Mouse (Mus musculus): ENCODE measurements around the gene Nubp2. TPM values are rescaled to one million over a fixed set of nuclear protein-coding genes. Genes with fewer than 3 reads are reported as not detected.

Nubp2 gene
- polyA plus RNA-seq (2014; fragmentation: Illumina TruSeq; extraction: RNeasy Lipid Tissue Mini Kit (QIAGEN cat#74804); ENCODE audit: low read depth, low replicate concordance) = 38.1 TPM

GRCm38 (mm10) chr17:24886134-24886931, at the start of gene Nubp2, which contains the start of gene Spsb3:
TSS of gene Nubp2 (minus strand) at chr17:24886349.
TSS of gene Spsb3 (plus strand) at chr17:24886643.

GRCm38 (mm10) chr17:24896241-24896992, 10.3 kb upstream of the Nubp2 start, which contains the start of gene Nme3:
TSS of gene Nme3 (plus strand) at chr17:24896500.

DNA sequence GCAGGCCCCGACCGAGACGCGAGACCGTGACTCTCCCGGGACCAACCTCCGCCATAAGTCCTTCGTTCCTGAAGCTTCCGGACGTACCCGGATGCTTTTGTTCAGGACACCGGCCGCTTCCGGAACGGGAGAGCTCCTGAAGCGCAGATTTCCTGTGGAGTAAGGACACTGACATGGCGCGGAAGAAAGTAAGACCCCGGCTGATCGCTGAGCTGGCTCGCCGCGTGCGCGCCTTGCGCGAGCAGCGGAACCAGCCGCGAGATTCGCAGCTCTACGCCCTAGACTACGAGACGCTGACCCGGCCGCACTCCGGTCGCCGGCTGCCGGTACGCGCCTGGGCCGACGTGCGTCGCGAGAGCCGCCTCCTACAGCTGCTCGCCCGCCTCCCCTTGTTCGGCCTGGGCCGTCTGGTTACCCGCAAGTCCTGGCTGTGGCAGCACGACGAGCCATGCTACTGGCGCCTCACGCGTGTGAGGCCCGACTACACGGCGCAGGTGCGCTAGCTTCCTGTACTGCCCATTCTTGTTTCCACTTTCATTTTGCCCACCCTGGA, 8.9 kb upstream of the Nubp2 start, which contains the start of the genes Eme2 and Mrps34:
Gene Eme2, minus strand, starts transcription at position 93 of the 553 bp plus-strand sequence.
Gene Mrps34, plus strand, starts transcription at position 122 of the 553 bp plus-strand sequence.

GRCm38 (mm10) chr17:24865776-24866175, 20.4 kb downstream of the Nubp2 start, which contains the start of gene Igfals:
TSS of gene Igfals (plus strand) at chr17:24865997.

DNA sequence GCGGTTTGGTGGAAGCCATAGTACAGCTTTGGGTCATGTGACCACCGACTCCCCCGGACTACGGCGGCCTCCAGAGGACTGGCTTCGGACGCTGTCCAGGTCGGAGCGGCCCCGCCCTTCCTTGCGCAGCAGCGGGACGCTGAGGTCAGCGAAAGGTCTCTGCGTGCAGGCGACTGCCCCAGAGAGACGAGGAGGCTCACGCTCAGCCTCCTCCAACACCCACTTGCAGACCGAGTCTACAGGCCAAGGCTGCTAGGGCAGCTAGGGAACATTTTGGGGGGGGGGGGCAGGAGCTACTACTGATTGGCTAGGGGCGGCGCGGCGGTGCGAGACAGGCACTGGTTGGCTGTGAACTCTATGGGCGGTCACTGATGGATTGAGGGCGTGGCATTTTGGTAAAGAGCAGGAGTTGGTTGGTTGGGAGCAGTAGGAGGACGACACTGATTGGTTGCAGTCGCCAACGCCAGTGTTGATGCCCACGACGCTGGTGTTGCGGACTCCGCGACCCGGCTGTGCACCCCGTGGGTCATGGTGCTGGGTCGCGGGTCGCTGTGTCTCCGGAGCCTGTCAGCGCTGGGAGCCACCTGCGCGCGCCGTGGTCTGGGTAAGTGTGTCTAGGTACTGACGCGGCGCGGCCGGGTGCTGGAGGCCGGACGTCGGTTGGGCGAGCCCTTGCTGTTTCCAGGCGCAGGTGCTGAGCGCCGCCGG, 35.9 kb downstream of the Nubp2 start, which contains the start of gene Fahd1:
Gene Fahd1, minus strand, starts transcription at position 300 of the 708 bp plus-strand sequence.

GRCm38 (mm10) chr17:24839842-24840241, 46.3 kb downstream of the Nubp2 start, which contains the start of gene Hagh:
TSS of gene Hagh (plus strand) at chr17:24840143.

Other genes with a start within 250 kb of the Nubp2 start
- gene Slc9a3r2, start 236.0 kb downstream of the Nubp2 start, polyA plus RNA-seq (2014; fragmentation: Illumina TruSeq; extraction: RNeasy Lipid Tissue Mini Kit (QIAGEN cat#74804); ENCODE audit: low read depth, low replicate concordance) = 43.1 TPM
- not detected for gene Npw, start 227.9 kb downstream of the Nubp2 start, polyA plus RNA-seq (2014; fragmentation: Illumina TruSeq; extraction: RNeasy Lipid Tissue Mini Kit (QIAGEN cat#74804); ENCODE audit: low read depth, low replicate concordance)
- 33.7 TPM for gene Zfp598, start 216.7 kb downstream of the Nubp2 start, polyA plus RNA-seq (2014; fragmentation: Illumina TruSeq; extraction: RNeasy Lipid Tissue Mini Kit (QIAGEN cat#74804); ENCODE audit: low read depth, low replicate concordance)
- gene Syngr3, start 196.4 kb downstream of the Nubp2 start, polyA plus RNA-seq (2014; fragmentation: Illumina TruSeq; extraction: RNeasy Lipid Tissue Mini Kit (QIAGEN cat#74804); ENCODE audit: low read depth, low replicate concordance) = not detected
- gene Gfer, start 190.2 kb downstream of the Nubp2 start, polyA plus RNA-seq (2014; fragmentation: Illumina TruSeq; extraction: RNeasy Lipid Tissue Mini Kit (QIAGEN cat#74804); ENCODE audit: low read depth, low replicate concordance) = 27.0 TPM
- gene Noxo1, start 190.1 kb downstream of the Nubp2 start, polyA plus RNA-seq (2014; fragmentation: Illumina TruSeq; extraction: RNeasy Lipid Tissue Mini Kit (QIAGEN cat#74804); ENCODE audit: low read depth, low replicate concordance) = 4.2 TPM
- 20.3 TPM for gene Tbl3, start 178.7 kb downstream of the Nubp2 start, polyA plus RNA-seq (2014; fragmentation: Illumina TruSeq; extraction: RNeasy Lipid Tissue Mini Kit (QIAGEN cat#74804); ENCODE audit: low read depth, low replicate concordance)
- gene Rnf151, start 168.3 kb downstream of the Nubp2 start, polyA plus RNA-seq (2014; fragmentation: Illumina TruSeq; extraction: RNeasy Lipid Tissue Mini Kit (QIAGEN cat#74804); ENCODE audit: low read depth, low replicate concordance) = 8.2 TPM
- 1,196 TPM for gene Rps2, start 168.2 kb downstream of the Nubp2 start, polyA plus RNA-seq (2014; fragmentation: Illumina TruSeq; extraction: RNeasy Lipid Tissue Mini Kit (QIAGEN cat#74804); ENCODE audit: low read depth, low replicate concordance)
- gene Ndufb10, start 161.9 kb downstream of the Nubp2 start, polyA plus RNA-seq (2014; fragmentation: Illumina TruSeq; extraction: RNeasy Lipid Tissue Mini Kit (QIAGEN cat#74804); ENCODE audit: low read depth, low replicate concordance) = 212 TPM
- gene Rpl3l, start 158.5 kb downstream of the Nubp2 start, polyA plus RNA-seq (2014; fragmentation: Illumina TruSeq; extraction: RNeasy Lipid Tissue Mini Kit (QIAGEN cat#74804); ENCODE audit: low read depth, low replicate concordance) = 44.8 TPM
- 165 TPM for gene Msrb1, start 149.7 kb downstream of the Nubp2 start, polyA plus RNA-seq (2014; fragmentation: Illumina TruSeq; extraction: RNeasy Lipid Tissue Mini Kit (QIAGEN cat#74804); ENCODE audit: low read depth, low replicate concordance)
- 22.6 TPM for gene Hs3st6, start 133.4 kb downstream of the Nubp2 start, polyA plus RNA-seq (2014; fragmentation: Illumina TruSeq; extraction: RNeasy Lipid Tissue Mini Kit (QIAGEN cat#74804); ENCODE audit: low read depth, low replicate concordance)
- gene Meiob, start 82.1 kb downstream of the Nubp2 start, polyA plus RNA-seq (2014; fragmentation: Illumina TruSeq; extraction: RNeasy Lipid Tissue Mini Kit (QIAGEN cat#74804); ENCODE audit: low read depth, low replicate concordance) = 1.1 TPM
- gene Hagh, start 46.2 kb downstream of the Nubp2 start, polyA plus RNA-seq (2014; fragmentation: Illumina TruSeq; extraction: RNeasy Lipid Tissue Mini Kit (QIAGEN cat#74804); ENCODE audit: low read depth, low replicate concordance) = 75.0 TPM
- 15.6 TPM for gene Fahd1, start 36.0 kb downstream of the Nubp2 start, polyA plus RNA-seq (2014; fragmentation: Illumina TruSeq; extraction: RNeasy Lipid Tissue Mini Kit (QIAGEN cat#74804); ENCODE audit: low read depth, low replicate concordance)
- gene Igfals, start 20.4 kb downstream of the Nubp2 start, polyA plus RNA-seq (2014; fragmentation: Illumina TruSeq; extraction: RNeasy Lipid Tissue Mini Kit (QIAGEN cat#74804); ENCODE audit: low read depth, low replicate concordance) = 11.6 TPM
- 33.3 TPM for gene Spsb3, start 294 bp upstream of the Nubp2 start, polyA plus RNA-seq (2014; fragmentation: Illumina TruSeq; extraction: RNeasy Lipid Tissue Mini Kit (QIAGEN cat#74804); ENCODE audit: low read depth, low replicate concordance)
- 35.3 TPM for gene Eme2, start 8.7 kb upstream of the Nubp2 start, polyA plus RNA-seq (2014; fragmentation: Illumina TruSeq; extraction: RNeasy Lipid Tissue Mini Kit (QIAGEN cat#74804); ENCODE audit: low read depth, low replicate concordance)
- 79.8 TPM for gene Mrps34, start 8.8 kb upstream of the Nubp2 start, polyA plus RNA-seq (2014; fragmentation: Illumina TruSeq; extraction: RNeasy Lipid Tissue Mini Kit (QIAGEN cat#74804); ENCODE audit: low read depth, low replicate concordance)
- gene Nme3, start 10.2 kb upstream of the Nubp2 start, polyA plus RNA-seq (2014; fragmentation: Illumina TruSeq; extraction: RNeasy Lipid Tissue Mini Kit (QIAGEN cat#74804); ENCODE audit: low read depth, low replicate concordance) = 52.6 TPM
- 54.7 TPM for gene Mapk8ip3, start 50.6 kb upstream of the Nubp2 start, polyA plus RNA-seq (2014; fragmentation: Illumina TruSeq; extraction: RNeasy Lipid Tissue Mini Kit (QIAGEN cat#74804); ENCODE audit: low read depth, low replicate concordance)
- gene Jpt2, start 74.3 kb upstream of the Nubp2 start, polyA plus RNA-seq (2014; fragmentation: Illumina TruSeq; extraction: RNeasy Lipid Tissue Mini Kit (QIAGEN cat#74804); ENCODE audit: low read depth, low replicate concordance) = 49.4 TPM
- gene Cramp1l, start 129.4 kb upstream of the Nubp2 start, polyA plus RNA-seq (2014; fragmentation: Illumina TruSeq; extraction: RNeasy Lipid Tissue Mini Kit (QIAGEN cat#74804); ENCODE audit: low read depth, low replicate concordance) = 15.0 TPM
- 18.5 TPM for gene Ift140, start 129.7 kb upstream of the Nubp2 start, polyA plus RNA-seq (2014; fragmentation: Illumina TruSeq; extraction: RNeasy Lipid Tissue Mini Kit (QIAGEN cat#74804); ENCODE audit: low read depth, low replicate concordance)
- gene Tmem204, start 197.2 kb upstream of the Nubp2 start, polyA plus RNA-seq (2014; fragmentation: Illumina TruSeq; extraction: RNeasy Lipid Tissue Mini Kit (QIAGEN cat#74804); ENCODE audit: low read depth, low replicate concordance) = 21.5 TPM
- 26.1 TPM for gene Telo2, start 229.6 kb upstream of the Nubp2 start, polyA plus RNA-seq (2014; fragmentation: Illumina TruSeq; extraction: RNeasy Lipid Tissue Mini Kit (QIAGEN cat#74804); ENCODE audit: low read depth, low replicate concordance)
- not detected for gene Ptx4, start 234.4 kb upstream of the Nubp2 start, polyA plus RNA-seq (2014; fragmentation: Illumina TruSeq; extraction: RNeasy Lipid Tissue Mini Kit (QIAGEN cat#74804); ENCODE audit: low read depth, low replicate concordance)
- gene Clcn7, start 247.0 kb upstream of the Nubp2 start, polyA plus RNA-seq (2014; fragmentation: Illumina TruSeq; extraction: RNeasy Lipid Tissue Mini Kit (QIAGEN cat#74804); ENCODE audit: low read depth, low replicate concordance) = 66.5 TPM